Mouse (Mus musculus): ENCODE data around the gene Atp2a2. TPM values are rescaled to one million over a fixed set of nuclear protein-coding genes. Genes with fewer than 3 reads are reported as not detected.

Atp2a2 gene
- total and polyA plus RNA-seq, 3 experiments: 39.8 to 74.4 (median 73.6) TPM

GRCm38 (mm10) chr5:122528591-122528990, 26.6 kb upstream of the Atp2a2 start:
- Histone ChIP-seq H3K36me3 (replicated peaks) (no peaks in the 10 kb centered on the region), H3K4me1 (ENCODE audit: insufficient read depth, low read depth, low read length) (no peaks in the 10 kb centered on the region), H3K27me3 (ENCODE audit: insufficient read depth, low read length) (peaks cover 65% of the 10 kb centered on the region), H3K9me3 (replicated peaks) (no peaks in the 10 kb centered on the region), H3K4me3 (ENCODE audit: low read depth, low read length) (no peak overlapping the region)
- ATAC-seq (ENCODE audit: extremely low read depth, insufficient number of reproducible peaks, low FRiP score, poor library complexity, severe bottlenecking) (no peak), DNase-seq (ENCODE audit: low spot score) (no peak)
- TF ChIP-seq GATA2 (IDR thresholded peaks at IDR 0.05; ENCODE audit: borderline replicate concordance, low read depth, low read length): no peak
- TF ChIP-seq CTCF (IDR thresholded peaks at IDR 0.05; ENCODE audit: low read depth, low read length): no peak
- no peak for TF ChIP-seq POLR2AphosphoS5 (IDR thresholded peaks at IDR 0.05; ENCODE audit: insufficient replicate concordance, low read depth, low read length)

- ATAC-seq (ENCODE audit: extremely low read depth, insufficient number of reproducible peaks, low FRiP score, poor library complexity, severe bottlenecking): no peak
- no peak for DNase-seq (ENCODE audit: low spot score)
- TF ChIP-seq POLR2AphosphoS5 (IDR thresholded peaks at IDR 0.05; ENCODE audit: insufficient replicate concordance, low read depth, low read length) (no peak), CTCF (IDR thresholded peaks at IDR 0.05; ENCODE audit: low read depth, low read length) (no peak), TAL1 (conservative IDR thresholded peaks at IDR 0.05; ENCODE audit: low read depth, low read length) (no peak), GATA1 (IDR thresholded peaks at IDR 0.05; ENCODE audit: borderline replicate concordance, low read length) (no peak)
- Histone ChIP-seq H3K4me1 (ENCODE audit: insufficient read depth, low read depth, low read length) (no peaks in the 10 kb centered on the region), H3K4me3 (ENCODE audit: low read depth, low read length) (no peak overlapping the region), H3K9me3 (replicated peaks) (no peaks in the 10 kb centered on the region), H3K36me3 (replicated peaks) (no peaks in the 10 kb centered on the region), H3K27me3 (ENCODE audit: insufficient read depth, low read length) (peaks cover 70% of the 10 kb centered on the region)
These were observed 25.7 kb upstream of the Atp2a2 start for GRCm38 (mm10) chr5:122527761-122528160.

- no peaks in the 10 kb centered on the region for H3K36me3 ChIP-seq (replicated peaks)
- TF ChIP-seq TAL1 (conservative IDR thresholded peaks at IDR 0.05; ENCODE audit: low read depth, low read length) (no peak), CTCF (IDR thresholded peaks at IDR 0.05; ENCODE audit: low read depth, low read length) (no peak), GATA2 (IDR thresholded peaks at IDR 0.05; ENCODE audit: borderline replicate concordance, low read depth, low read length) (no peak), GATA1 (IDR thresholded peaks at IDR 0.05; ENCODE audit: borderline replicate concordance, low read length) (no peak), POLR2AphosphoS5 (IDR thresholded peaks at IDR 0.05; ENCODE audit: insufficient replicate concordance, low read depth, low read length) (no peak)
- DNase-seq (ENCODE audit: low spot score): no peak
- peaks cover 65% of the 10 kb centered on the region for H3K27me3 ChIP-seq (ENCODE audit: insufficient read depth, low read length)
- no peaks in the 10 kb centered on the region for H3K9me3 ChIP-seq (replicated peaks)
- H3K4me1 ChIP-seq (ENCODE audit: insufficient read depth, low read depth, low read length): no peaks in the 10 kb centered on the region
- no peak for ATAC-seq (ENCODE audit: extremely low read depth, insufficient number of reproducible peaks, low FRiP score, poor library complexity, severe bottlenecking)
- no peak overlapping the region for H3K4me3 ChIP-seq (ENCODE audit: low read depth, low read length)
These were observed 25.1 kb upstream of the Atp2a2 start for GRCm38 (mm10) chr5:122526878-122527730.

- Histone ChIP-seq H3K4me3 (ENCODE audit: low read depth, low read length) (no peak overlapping the region), H3K36me3 (replicated peaks) (no peaks in the 10 kb centered on the region), H3K9me3 (replicated peaks) (no peaks in the 10 kb centered on the region), H3K4me1 (ENCODE audit: insufficient read depth, low read depth, low read length) (no peaks in the 10 kb centered on the region), H3K27me3 (ENCODE audit: insufficient read depth, low read length) (peaks cover 59% of the 10 kb centered on the region)
- TF ChIP-seq GATA2 (IDR thresholded peaks at IDR 0.05; ENCODE audit: borderline replicate concordance, low read depth, low read length): no peak
- no peak for TF ChIP-seq POLR2AphosphoS5 (IDR thresholded peaks at IDR 0.05; ENCODE audit: insufficient replicate concordance, low read depth, low read length)
- no peak for TF ChIP-seq CTCF (IDR thresholded peaks at IDR 0.05; ENCODE audit: low read depth, low read length)
- TF ChIP-seq TAL1 (conservative IDR thresholded peaks at IDR 0.05; ENCODE audit: low read depth, low read length): no peak
- TF ChIP-seq GATA1 (IDR thresholded peaks at IDR 0.05; ENCODE audit: borderline replicate concordance, low read length): no peak
- DNase-seq (ENCODE audit: low spot score) (no peak), ATAC-seq (ENCODE audit: extremely low read depth, insufficient number of reproducible peaks, low FRiP score, poor library complexity, severe bottlenecking) (no peak)
These were observed 24.4 kb upstream of the Atp2a2 start for GRCm38 (mm10) chr5:122526405-122526804.

GRCm38 (mm10) chr5:122525238-122525931, 23.4 kb upstream of the Atp2a2 start:
- H3K9me3 ChIP-seq (replicated peaks): no peaks in the 10 kb centered on the region
- DNase-seq (ENCODE audit: low spot score) (no peak), ATAC-seq (ENCODE audit: extremely low read depth, insufficient number of reproducible peaks, low FRiP score, poor library complexity, severe bottlenecking) (no peak)
- no peak overlapping the region for H3K4me3 ChIP-seq (ENCODE audit: low read depth, low read length)
- H3K4me1 ChIP-seq (ENCODE audit: insufficient read depth, low read depth, low read length): no peaks in the 10 kb centered on the region
- no peaks in the 10 kb centered on the region for H3K36me3 ChIP-seq (replicated peaks)
- no peak for TF ChIP-seq POLR2AphosphoS5 (IDR thresholded peaks at IDR 0.05; ENCODE audit: insufficient replicate concordance, low read depth, low read length)
- no peak for TF ChIP-seq GATA2 (IDR thresholded peaks at IDR 0.05; ENCODE audit: borderline replicate concordance, low read depth, low read length)
- TF ChIP-seq CTCF (IDR thresholded peaks at IDR 0.05; ENCODE audit: low read depth, low read length): no peak
- no peak for TF ChIP-seq TAL1 (conservative IDR thresholded peaks at IDR 0.05; ENCODE audit: low read depth, low read length)
- TF ChIP-seq GATA1 (IDR thresholded peaks at IDR 0.05; ENCODE audit: borderline replicate concordance, low read length): no peak
- H3K27me3 ChIP-seq (ENCODE audit: insufficient read depth, low read length): peaks cover 61% of the 10 kb centered on the region

GRCm38 (mm10) chr5:122524854-122525237, 22.8 kb upstream of the Atp2a2 start:
- no peak for ATAC-seq (ENCODE audit: extremely low read depth, insufficient number of reproducible peaks, low FRiP score, poor library complexity, severe bottlenecking)
- Histone ChIP-seq H3K9me3 (replicated peaks) (no peaks in the 10 kb centered on the region), H3K4me3 (ENCODE audit: low read depth, low read length) (no peak overlapping the region), H3K36me3 (replicated peaks) (no peaks in the 10 kb centered on the region), H3K27me3 (ENCODE audit: insufficient read depth, low read length) (peaks cover 62% of the 10 kb centered on the region), H3K4me1 (ENCODE audit: insufficient read depth, low read depth, low read length) (no peaks in the 10 kb centered on the region)
- TF ChIP-seq GATA1 (IDR thresholded peaks at IDR 0.05; ENCODE audit: borderline replicate concordance, low read length) (no peak), GATA2 (IDR thresholded peaks at IDR 0.05; ENCODE audit: borderline replicate concordance, low read depth, low read length) (no peak), POLR2AphosphoS5 (IDR thresholded peaks at IDR 0.05; ENCODE audit: insufficient replicate concordance, low read depth, low read length) (no peak), CTCF (IDR thresholded peaks at IDR 0.05; ENCODE audit: low read depth, low read length) (no peak), TAL1 (conservative IDR thresholded peaks at IDR 0.05; ENCODE audit: low read depth, low read length) (no peak)
- DNase-seq (ENCODE audit: low spot score): no peak
